Mouse (Mus musculus) MEL (cell line): ENCODE data around the gene Sgsm2. TPM values are rescaled to one million over a fixed set of nuclear protein-coding genes. Genes with fewer than 3 reads are reported as not detected.

Source experiments
- DNase-seq: peaks from one replicate; pipeline ENCODE4 v3.0.0; 2011; ENCODE audit warnings: low read depth, low spot score
- H3K27ac ChIP-seq: 2 replicates; pipeline ENCODE4 v1.5.1; 2012; ENCODE audit warnings: low read depth, mild to moderate bottlenecking, control low read depth, low read length, moderate library complexity; ENCODE audit not compliant: control insufficient read depth
- H3K27me3 ChIP-seq, 2 experiments: fragments of 150-350 bp in 1 of 2; sonication (generic) in 1 of 2; 2 replicates each; pipeline ENCODE4 v1.6.1; 2012; ENCODE audit warnings: low read length in 2 of 2, mild to moderate bottlenecking in 2 of 2, improper control_type of control experiment in 1 of 2, moderate library complexity in 1 of 2; ENCODE audit not compliant: insufficient read depth in 2 of 2, control insufficient read depth in 1 of 2
- H3K36me3 ChIP-seq, 2 experiments: 2 replicates each; pipeline ENCODE4 v1.6.1; 2012 to 2014; ENCODE audit warnings: low read length in 2 of 2, improper control_type of control experiment in 1 of 2, inconsistent platforms in 1 of 2, mild to moderate bottlenecking in 1 of 2; ENCODE audit not compliant: insufficient read depth in 2 of 2, control insufficient read depth in 1 of 2
- H3K4me1 ChIP-seq, 2 experiments: fragments of 150-350 bp in 1 of 2; sonication (generic) in 1 of 2; 2 replicates each; pipeline ENCODE4 v1.6.1; 2012; ENCODE audit warnings: low read length in 2 of 2, improper control_type of control experiment in 1 of 2, mild to moderate bottlenecking in 1 of 2; ENCODE audit not compliant: insufficient read depth in 2 of 2, control insufficient read depth in 1 of 2
- H3K4me3 ChIP-seq, 2 experiments: fragments of 150-350 bp in 1 of 2; sonication (generic) in 1 of 2; 2 replicates each; pipeline ENCODE4 v1.5.1; 2012; ENCODE audit warnings: low read depth in 2 of 2, low read length in 2 of 2, mild to moderate bottlenecking in 2 of 2, moderate library complexity in 2 of 2, control low read depth in 1 of 2, improper control_type of control experiment in 1 of 2; ENCODE audit not compliant: control insufficient read depth in 1 of 2, insufficient read depth in 1 of 2
- H3K79me2 ChIP-seq: 2 replicates; pipeline ENCODE4 v1.6.1; 2012; ENCODE audit warnings: mild to moderate bottlenecking, low read length, moderate library complexity; ENCODE audit not compliant: control insufficient read depth, poor library complexity, insufficient read depth
- H3K9ac ChIP-seq: 2 replicates; pipeline ENCODE4 v1.6.1; 2012; ENCODE audit warnings: low read depth, mild to moderate bottlenecking, control low read depth, low read length, moderate library complexity; ENCODE audit not compliant: control insufficient read depth, poor library complexity, severe bottlenecking
- H3K9me3 ChIP-seq: fragments of 150-350 bp; sonication (generic); replicated peaks from 2 replicates; pipeline ENCODE4 v1.6.1; 2012; ENCODE audit warnings: mild to moderate bottlenecking, low read length, improper control_type of control experiment, moderate library complexity; ENCODE audit not compliant: insufficient read depth
- BHLHE40 ChIP-seq: IDR thresholded peaks from 2 replicates; pipeline ENCODE4 v1.6.1; 2012; ENCODE audit warnings: low read depth, mild to moderate bottlenecking, inconsistent platforms, low read length, improper control_type of control experiment, borderline replicate concordance
- CTCF ChIP-seq, 3 experiments: IDR thresholded peaks in 2 of 3; conservative IDR thresholded peaks in 1 of 3; 2 replicates each; pipeline ENCODE4 v1.5.1; 2011 to 2012; ENCODE audit warnings: low read length in 3 of 3, low read depth in 2 of 3, mild to moderate bottlenecking in 2 of 3, improper control_type of control experiment in 1 of 3, inconsistent platforms in 1 of 3, mixed read lengths in 1 of 3, moderate library complexity in 1 of 3; ENCODE audit not compliant: control insufficient read depth in 1 of 3, insufficient read depth in 1 of 3, poor library complexity in 1 of 3, severe bottlenecking in 1 of 3
- ETS1 ChIP-seq: IDR thresholded peaks from 2 replicates; pipeline ENCODE4 v1.6.1; 2012; ENCODE audit warnings: low read depth, mild to moderate bottlenecking, inconsistent platforms, low read length, improper control_type of control experiment, moderate library complexity
- GATA1 ChIP-seq: IDR thresholded peaks from 2 replicates; pipeline ENCODE4 v1.6.1; 2011; ENCODE audit warnings: low read depth, low read length, improper control_type of control experiment
- JUND ChIP-seq: IDR thresholded peaks from 2 replicates; pipeline ENCODE4 v1.6.1; 2011; ENCODE audit warnings: low read depth, mild to moderate bottlenecking, improper control_type of control experiment, low read length
- KAT2A ChIP-seq: conservative IDR thresholded peaks from 2 replicates; pipeline ENCODE4 v1.6.1; 2012; ENCODE audit warnings: low read depth, low read length, improper control_type of control experiment, inconsistent platforms
- MAFK ChIP-seq: IDR thresholded peaks from 2 replicates; pipeline ENCODE4 v1.6.1; 2011; ENCODE audit warnings: low read depth, mild to moderate bottlenecking, low read length, improper control_type of control experiment, borderline replicate concordance
- MEF2A ChIP-seq: IDR thresholded peaks from 2 replicates; pipeline ENCODE4 v1.6.1; 2014; ENCODE audit warnings: low read depth, mild to moderate bottlenecking, inconsistent platforms, low read length, improper control_type of control experiment; ENCODE audit not compliant: poor library complexity, insufficient replicate concordance, severe bottlenecking; ENCODE audit errors: extremely low read depth
- MYB ChIP-seq: IDR thresholded peaks from 2 replicates; pipeline ENCODE4 v1.6.1; 2011; ENCODE audit warnings: mild to moderate bottlenecking, low read depth, low read length, improper control_type of control experiment
- POLR2AphosphoS5 ChIP-seq: IDR thresholded peaks from 2 replicates; pipeline ENCODE4 v1.6.1; 2012; ENCODE audit warnings: low read depth, borderline replicate concordance, mild to moderate bottlenecking, inconsistent platforms, low read length, moderate library complexity, mixed read lengths
- RAD21 ChIP-seq: IDR thresholded peaks from 2 replicates; pipeline ENCODE4 v1.6.1; 2011; ENCODE audit warnings: mild to moderate bottlenecking, low read depth, low read length, improper control_type of control experiment
- SIN3A ChIP-seq: IDR thresholded peaks from 2 replicates; pipeline ENCODE4 v1.6.1; 2012; ENCODE audit warnings: low read length, improper control_type of control experiment, inconsistent platforms
- SMC3 ChIP-seq: IDR thresholded peaks from 2 replicates; pipeline ENCODE4 v1.6.1; 2011; ENCODE audit warnings: low read depth, low read length, improper control_type of control experiment
- TAL1 ChIP-seq: IDR thresholded peaks from 2 replicates; pipeline ENCODE4 v1.6.1; 2012; ENCODE audit warnings: mild to moderate bottlenecking, inconsistent platforms, low read length, moderate library complexity, mixed read lengths
- TCF12 ChIP-seq: IDR thresholded peaks from 2 replicates; pipeline ENCODE4 v1.6.1; 2014; ENCODE audit warnings: low read depth, mild to moderate bottlenecking, inconsistent platforms, low read length, improper control_type of control experiment, moderate library complexity
- UBTF ChIP-seq: IDR thresholded peaks from 2 replicates; pipeline ENCODE4 v1.6.1; 2012; ENCODE audit warnings: low read depth, mild to moderate bottlenecking, inconsistent platforms, low read length, improper control_type of control experiment, moderate library complexity, borderline replicate concordance; ENCODE audit not compliant: insufficient read depth
- USF1 ChIP-seq: IDR thresholded peaks from 2 replicates; pipeline ENCODE4 v1.6.1; 2014; ENCODE audit warnings: low read depth, mild to moderate bottlenecking, inconsistent platforms, low read length, improper control_type of control experiment, moderate library complexity
- USF2 ChIP-seq, 2 experiments: IDR thresholded peaks; 2 replicates each; pipeline ENCODE4 v1.6.1; 2011 to 2012; ENCODE audit warnings: improper control_type of control experiment in 2 of 2, low read length in 2 of 2, borderline replicate concordance in 1 of 2, inconsistent platforms in 1 of 2, low read depth in 1 of 2, mild to moderate bottlenecking in 1 of 2; ENCODE audit not compliant: insufficient read depth in 1 of 2
- ZC3H11A ChIP-seq: IDR thresholded peaks from 2 replicates; pipeline ENCODE4 v1.6.1; 2012; ENCODE audit warnings: low read depth, mild to moderate bottlenecking, inconsistent platforms, low read length, improper control_type of control experiment
- ZKSCAN1 ChIP-seq: IDR thresholded peaks from 2 replicates; pipeline ENCODE4 v1.6.1; 2012; ENCODE audit warnings: low read depth, mild to moderate bottlenecking, inconsistent platforms, low read length, improper control_type of control experiment, moderate library complexity
- ZMIZ1 ChIP-seq: IDR thresholded peaks from 2 replicates; pipeline ENCODE4 v1.6.1; 2012; ENCODE audit warnings: low read depth, mild to moderate bottlenecking, inconsistent platforms, low read length, improper control_type of control experiment, moderate library complexity
- polyA plus RNA-seq, 2 experiments: library from polyadenylated mRNA; stranded (reverse) in 1 of 2; unstranded in 1 of 2; fragments of >175 nt in 1 of 2; fragments of >200 nt in 1 of 2; gene quantifications; 2 replicates each; pipeline versions ENCODE4 v1.2.1 to v1.2.4; 2012; ENCODE audit warnings: low replicate concordance in 2 of 2, low read depth in 1 of 2; ENCODE audit not compliant: insufficient read length in 2 of 2, insufficient read depth in 1 of 2, missing spikeins in 1 of 2
- total RNA-seq: library from RNA; depleted of rRNA; stranded (reverse); fragments of 300-350 nt; gene quantifications from 2 replicates; pipeline ENCODE4 v1.2.3, GENCODE M21; 2012

The Sgsm2 gene
- total and polyA plus RNA-seq, 3 experiments, result 7.2 to 15.1 TPM; not detected in 1

DNA sequence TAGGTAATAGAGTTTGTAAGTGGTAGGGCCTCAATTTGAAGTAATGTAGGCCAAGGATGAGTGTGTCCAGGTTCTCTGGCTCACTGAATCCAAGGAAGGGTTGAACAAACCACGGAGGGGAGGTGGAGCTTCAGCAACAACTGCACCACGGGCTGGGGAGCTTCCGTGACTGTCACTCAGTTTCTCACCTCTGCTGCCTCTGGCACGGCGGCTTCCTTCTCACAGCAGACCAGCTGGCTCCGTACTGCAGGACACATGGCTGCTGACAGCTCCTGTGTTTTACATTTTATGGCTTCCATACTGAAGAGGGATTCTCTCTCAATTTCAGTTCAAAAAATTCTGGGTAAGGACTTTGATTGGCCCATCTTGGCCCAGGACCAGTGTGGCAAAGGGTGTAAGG is 22.4 kb upstream of the Sgsm2 start:
- Histone ChIP-seq H3K27me3 (no peaks in the 10 kb centered on the region), H3K27ac (no peak overlapping the region), H3K79me2 (peaks cover 1% of the 10 kb centered on the region; the same call in 1 of the 2 replicates), H3K9me3 (no peaks in the 10 kb centered on the region), H3K9ac (no peak overlapping the region)
- no peak for DNase-seq
- TF ChIP-seq USF1 (no peak), TAL1 (no peak), SIN3A (no peak), KAT2A (no peak), UBTF (no peak), MEF2A (no peak), RAD21 (no peak), BHLHE40 (no peak), ZC3H11A (no peak), POLR2AphosphoS5 (no peak), USF2 (IDR thresholded peaks at IDR 0.05; ENCODE audit: borderline replicate concordance in 1 of 2, insufficient read depth in 1 of 2, low read depth in 1 of 2, low read length in 2 of 2) (no peak), TCF12 (no peak), MYB (no peak), CTCF (IDR thresholded peaks at IDR 0.05 in 2 of 3, conservative IDR thresholded peaks at IDR 0.05 in 1 of 3; ENCODE audit: control insufficient read depth in 1 of 3, insufficient read depth in 1 of 3, low read depth in 2 of 3, low read length in 3 of 3, poor library complexity in 1 of 3, severe bottlenecking in 1 of 3) (no peak), MAFK (no peak), JUND (no peak), ZMIZ1 (no peak), SMC3 (no peak), ZKSCAN1 (no peak)
- TF ChIP-seq, all 39 proteins: peak for 0
- peaks cover 0 to 2% of the 10 kb centered on the region in 2 experiments; a peak in 1 of 4 replicates for H3K4me1 ChIP-seq
- no peak overlapping the region for H3K4me3 ChIP-seq
- H3K36me3 ChIP-seq, result peaks cover 5 to 8% of the 10 kb centered on the region in 2 experiments

DNA sequence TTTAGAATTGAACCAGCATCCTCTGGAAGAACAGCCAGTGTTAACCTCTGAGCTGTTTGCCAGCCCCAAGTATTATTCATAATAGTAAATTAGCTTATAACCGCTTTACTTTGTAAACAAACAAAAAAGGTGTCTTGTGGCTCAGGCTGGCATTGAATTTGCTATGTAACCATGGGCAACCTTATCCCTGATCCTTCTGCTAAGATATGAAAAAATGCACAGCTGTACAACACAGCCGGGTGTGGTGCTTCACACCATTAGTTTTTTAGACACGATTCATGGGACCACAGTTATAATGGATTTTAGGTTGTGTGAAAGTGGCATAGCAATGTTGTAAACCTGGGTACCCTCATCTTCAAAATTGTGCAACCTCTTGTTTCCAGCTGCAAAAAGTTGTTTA is 15.6 kb upstream of the Sgsm2 start:
- TF ChIP-seq ETS1, result peak; percentile 75
- TF ChIP-seq ZKSCAN1, result no peak
- peak; percentile 59; the same call in 1 of the 2 replicates for TF ChIP-seq GATA1
- TF ChIP-seq BHLHE40, result 0 out of 2 replicates have a peak, but pooled peaks have one; percentile 5
- TF ChIP-seq SIN3A, result peak; percentile 48; the same call in 1 of the 2 replicates
- H3K4me1 ChIP-seq, result peaks cover 0 to 3% of the 10 kb centered on the region in 2 experiments; a peak in 2 of 4 replicates

More for the DNA sequence above, 15.6 kb upstream of the Sgsm2 start:
- H3K79me2 ChIP-seq, result no peaks in the 10 kb centered on the region
- no peak overlapping the region for H3K27ac ChIP-seq
- H3K4me3 ChIP-seq, result no peak overlapping the region
- H3K36me3 ChIP-seq, result peaks cover 7 to 11% of the 10 kb centered on the region in 2 experiments
- H3K9ac ChIP-seq, result no peak overlapping the region
- H3K9me3 ChIP-seq, result no peaks in the 10 kb centered on the region
- DNase-seq, result peak; percentile 34
- no peaks in the 10 kb centered on the region for H3K27me3 ChIP-seq
